Mouse (Mus musculus): ENCODE data around the gene Nol4l.
"Not testable (repeated sequence)": the region's sequence is repeated elsewhere in the genome, so short reads cannot be mapped to it uniquely, and the experiment has no call there.

Nol4l gene

DNA sequence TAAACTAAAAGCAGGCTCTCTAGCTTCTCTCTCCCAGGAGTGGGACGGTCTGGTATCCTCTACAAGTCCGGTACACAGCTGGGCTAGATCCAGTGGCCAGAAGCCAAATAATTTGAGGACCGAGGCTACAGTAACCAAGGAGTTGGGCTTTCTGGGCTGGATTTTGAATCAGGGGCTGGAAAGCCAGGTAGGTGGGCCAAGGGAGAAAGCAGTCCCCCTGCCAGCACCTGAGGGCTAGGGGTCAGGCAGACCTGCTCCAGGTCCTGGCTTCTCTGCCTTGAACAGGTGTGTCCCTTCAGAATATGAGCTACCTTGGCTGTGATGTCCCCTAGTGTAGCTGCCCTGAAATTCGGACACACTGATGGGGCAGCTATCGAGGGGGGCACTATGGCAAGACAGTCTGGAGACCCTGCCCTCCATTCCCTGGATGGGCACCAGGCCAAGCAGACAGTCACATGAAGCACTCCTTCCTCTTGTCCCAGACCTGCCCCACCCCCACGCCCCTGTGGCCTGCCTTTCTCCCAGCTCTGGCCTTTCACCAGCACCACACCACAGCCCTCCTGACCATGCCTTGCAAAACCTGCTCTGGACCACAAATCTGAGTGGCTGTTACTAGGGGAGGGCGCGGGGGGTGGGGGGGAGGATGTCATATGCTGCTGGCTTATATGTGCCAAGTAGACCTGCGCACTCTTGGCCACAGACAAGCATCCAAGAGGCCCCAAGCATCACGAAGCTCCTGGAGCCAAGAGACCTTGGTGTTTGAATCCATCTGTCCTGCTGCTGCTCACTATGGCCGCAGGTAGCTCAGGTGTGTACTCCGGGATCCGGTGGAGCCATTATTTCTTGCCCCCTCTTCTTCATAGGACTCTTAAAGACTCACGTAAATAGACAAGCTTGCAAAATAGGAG lies 17.1 kb downstream of the Nol4l start:
- no peak for DNase-seq (ENCODE audit: low read depth, low spot score)

DNA sequence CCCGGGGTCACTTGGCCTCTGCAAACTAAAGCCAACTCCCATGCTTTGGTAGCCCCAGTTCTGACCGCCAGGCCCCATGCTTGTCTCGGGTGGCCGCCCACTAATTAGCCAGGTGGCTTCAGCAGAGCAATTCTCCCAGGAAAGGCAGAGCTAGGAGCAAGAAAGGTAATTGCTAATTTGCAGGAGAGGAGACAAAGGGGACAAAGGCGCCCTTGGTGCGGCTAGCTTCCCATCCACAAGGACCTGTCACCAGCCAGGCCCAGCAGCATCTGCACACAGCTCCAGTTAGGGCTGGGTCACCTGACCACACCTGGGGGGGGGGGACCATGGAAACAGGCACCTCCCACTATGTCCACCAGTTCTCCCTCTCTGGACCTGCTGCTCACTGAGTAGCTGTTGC lies 18.2 kb downstream of the Nol4l start:
- DNase-seq (ENCODE audit: low read depth, low spot score): no peak

DNA sequence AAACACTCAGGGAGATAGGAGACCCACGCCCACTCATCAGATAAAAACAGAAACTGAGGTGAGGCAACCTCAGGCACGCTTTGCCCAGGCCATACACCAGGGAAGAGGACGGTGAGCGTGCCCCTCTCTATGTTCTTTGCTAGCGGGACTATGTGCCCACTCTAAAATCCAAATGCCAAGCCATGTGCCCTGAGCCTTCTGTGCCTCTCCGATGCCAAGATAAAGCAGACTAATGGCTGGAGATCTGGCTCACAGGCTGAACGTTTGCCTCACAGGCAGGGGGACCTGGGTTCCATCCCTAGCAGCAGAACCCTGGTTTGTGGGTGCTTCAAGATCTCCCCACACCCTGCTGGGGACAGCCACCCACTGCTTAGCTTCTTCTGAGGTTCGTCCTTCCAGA lies 19.6 kb downstream of the Nol4l start:
- no peak for DNase-seq (ENCODE audit: low read depth, low spot score)

DNA sequence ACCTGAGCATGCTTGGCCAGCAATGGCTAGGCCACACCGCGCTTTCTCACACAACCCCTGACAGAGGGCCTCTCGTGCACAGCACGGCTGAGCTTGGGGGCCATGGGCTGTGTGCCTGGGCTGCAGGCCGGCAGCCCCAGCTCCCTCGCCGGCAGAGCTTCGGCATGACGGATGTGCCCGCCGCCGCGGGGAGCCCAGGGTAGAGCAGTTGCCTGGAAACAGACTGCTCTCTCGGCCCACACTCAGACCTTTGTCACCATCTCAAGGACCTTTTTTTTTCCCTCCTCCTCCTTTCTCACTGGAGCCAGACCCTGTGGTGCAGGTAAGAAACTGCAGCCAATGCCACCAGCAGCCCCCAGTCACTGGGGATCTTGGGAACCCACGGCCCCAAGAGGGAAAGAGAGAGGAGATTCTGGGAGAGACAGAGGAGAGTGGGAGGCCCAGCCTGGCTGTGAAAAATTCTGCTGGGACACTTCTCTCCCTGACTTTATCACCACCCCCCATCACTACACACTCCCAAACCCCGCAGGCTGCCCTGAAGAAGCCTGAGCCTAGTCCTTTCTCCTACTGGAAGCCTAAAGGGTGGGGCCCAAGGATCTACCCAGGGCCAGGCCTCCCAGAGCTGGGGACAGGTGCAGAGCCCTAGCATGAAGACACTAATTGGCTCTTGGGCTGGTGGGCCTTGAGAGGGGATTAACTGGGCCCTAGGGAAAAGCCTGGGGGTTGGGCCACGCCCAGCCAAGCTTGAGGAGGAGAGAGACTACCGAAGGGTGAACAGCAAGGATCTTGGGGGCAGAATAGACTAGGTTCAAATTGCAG lies 20.4 kb downstream of the Nol4l start:
- DNase-seq (ENCODE audit: low read depth, low spot score): peak; percentile 46

DNA sequence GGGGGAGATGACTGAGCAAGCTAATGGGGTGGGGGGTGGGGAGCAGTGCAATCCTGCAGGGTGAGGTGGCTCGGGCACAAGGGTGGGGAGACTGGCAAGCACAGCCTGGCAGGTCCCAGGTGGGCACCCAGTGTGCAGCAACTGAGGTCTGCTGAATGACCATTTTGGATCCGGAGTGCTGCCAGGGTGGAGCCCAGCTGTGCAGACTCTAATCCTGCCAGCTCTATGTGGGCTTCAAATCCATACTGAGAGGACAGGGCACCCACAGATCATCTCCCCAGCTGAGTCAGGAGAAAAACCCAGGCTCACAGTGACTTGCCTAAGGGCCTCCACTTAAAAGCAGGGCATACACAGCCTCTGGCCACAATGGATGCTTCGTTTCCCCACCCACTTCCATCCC lies 21.4 kb downstream of the Nol4l start:
- DNase-seq (ENCODE audit: low read depth, low spot score): no peak

DNA sequence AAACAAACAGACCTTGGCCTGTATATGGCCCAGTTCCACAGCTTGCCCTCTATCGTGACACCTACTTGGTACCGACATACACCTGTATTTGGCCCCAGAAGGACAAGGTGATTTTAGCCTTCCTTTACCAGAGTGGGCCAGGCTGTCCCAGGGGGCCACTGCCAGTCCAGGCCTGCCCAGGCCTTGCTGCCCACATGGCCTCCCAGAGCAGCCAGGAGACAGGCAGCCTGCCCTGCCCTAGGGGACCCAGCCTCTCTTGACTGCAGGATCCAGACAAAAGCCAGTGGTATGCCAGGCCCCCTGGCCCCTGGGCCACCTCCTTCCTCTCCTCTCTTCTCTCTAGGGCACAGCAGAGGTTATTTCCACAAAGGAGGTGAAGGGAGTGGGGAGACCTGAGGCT lies 21.8 kb downstream of the Nol4l start:
- no peak for DNase-seq (ENCODE audit: low read depth, low spot score)

DNA sequence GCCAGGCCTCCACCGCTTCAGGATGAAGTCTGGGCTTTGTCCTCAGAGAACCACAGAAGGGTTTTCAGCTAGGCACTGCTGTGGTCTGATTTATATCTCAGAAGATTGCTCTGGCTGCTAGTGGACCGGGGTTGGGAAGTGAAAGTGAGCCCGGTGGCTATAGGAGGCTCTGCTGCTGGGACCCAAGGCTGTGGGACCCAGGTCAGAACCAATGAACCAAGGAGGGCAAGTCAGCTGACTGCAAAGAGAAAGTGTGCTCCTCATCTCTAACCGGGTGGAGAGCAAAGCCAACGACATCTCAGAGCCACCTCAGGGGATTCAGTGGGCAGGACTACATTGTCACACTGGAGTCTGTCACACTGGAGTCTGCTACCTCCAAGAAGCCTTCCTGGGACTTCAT lies 23.4 kb downstream of the Nol4l start:
- DNase-seq (ENCODE audit: low read depth, low spot score): no peak

DNA sequence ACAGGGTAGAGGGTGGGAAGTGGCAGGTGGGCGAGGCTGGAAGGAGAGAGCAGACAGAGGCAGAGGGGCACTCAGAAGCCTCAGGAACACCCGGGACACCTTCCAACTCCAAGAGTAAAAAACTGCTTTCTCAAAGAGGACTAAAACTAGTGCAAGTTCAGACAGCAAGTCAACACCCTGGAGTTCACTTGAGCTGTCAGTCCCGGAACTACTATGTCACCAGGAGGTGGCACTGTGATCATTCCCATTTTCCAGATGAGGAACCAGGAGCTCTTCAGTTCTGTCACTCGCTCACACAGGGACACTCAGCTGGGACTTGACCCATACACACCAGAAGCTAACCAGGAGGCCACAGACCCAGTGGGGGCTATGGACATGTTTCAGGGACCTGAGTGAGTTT lies 30.6 kb downstream of the Nol4l start:
- DNase-seq (ENCODE audit: low read depth, low spot score): no peak

DNA sequence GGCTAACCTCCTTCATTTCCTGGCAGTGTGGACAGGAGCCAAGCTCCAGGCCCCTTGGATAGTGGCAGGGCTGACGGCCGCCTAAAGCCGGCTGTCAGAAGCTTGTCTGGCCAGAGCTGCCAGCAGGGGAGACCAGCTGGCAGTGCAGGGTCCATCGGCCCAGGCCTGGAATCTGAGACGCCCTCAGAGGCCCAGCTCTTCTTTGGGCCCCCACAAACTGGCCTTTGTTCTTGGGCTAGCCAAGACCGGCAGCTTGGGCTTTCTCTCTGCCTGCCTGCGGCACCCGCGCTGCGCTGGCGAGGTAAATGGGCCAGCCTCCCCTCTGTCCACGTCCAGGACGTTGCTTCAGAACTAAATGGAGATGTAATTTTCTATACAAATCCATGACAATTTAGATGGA lies 32.9 kb downstream of the Nol4l start:
- DNase-seq (ENCODE audit: low read depth, low spot score): no peak

DNA sequence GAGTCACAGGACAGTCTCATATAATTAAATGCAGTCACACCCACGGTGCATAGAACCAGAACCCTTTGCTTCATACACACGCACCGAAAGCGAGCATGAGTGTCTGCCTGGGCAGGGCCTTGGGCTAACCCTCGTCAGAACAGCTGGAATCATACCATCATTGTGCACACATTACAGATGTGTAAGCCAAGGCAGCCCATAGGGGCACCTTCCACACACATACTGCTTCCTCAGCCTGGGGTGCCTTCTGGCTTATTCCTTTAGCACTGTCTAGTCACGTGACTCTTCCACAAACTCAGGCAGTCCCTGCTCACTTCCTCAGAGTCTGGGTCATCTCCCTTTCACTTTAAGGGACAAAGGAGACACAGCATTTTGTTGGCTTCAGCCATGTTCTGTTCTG lies 33.5 kb downstream of the Nol4l start:
- DNase-seq (ENCODE audit: low read depth, low spot score): no peak

DNA sequence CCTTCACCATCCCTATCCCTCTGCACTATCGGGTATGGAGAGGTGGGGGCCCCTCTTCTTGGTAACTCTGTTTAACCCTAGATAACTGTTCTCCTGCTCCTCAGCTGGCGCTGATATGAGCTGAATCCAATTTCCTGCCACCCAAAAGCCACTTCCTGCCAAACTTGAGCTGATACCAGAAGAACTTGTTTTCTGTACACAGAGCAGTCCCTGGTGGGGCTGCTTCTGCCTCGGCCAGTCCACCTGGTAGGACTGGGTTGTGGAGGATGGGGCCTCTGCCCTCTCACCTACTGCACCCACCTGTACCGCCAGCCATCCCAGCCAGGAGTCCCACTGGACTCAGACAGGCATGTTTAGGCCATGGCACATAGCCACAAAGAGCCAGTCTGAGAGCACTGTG lies 34.0 kb downstream of the Nol4l start:
- peak; percentile 59 for DNase-seq (ENCODE audit: low read depth, low spot score)

DNA sequence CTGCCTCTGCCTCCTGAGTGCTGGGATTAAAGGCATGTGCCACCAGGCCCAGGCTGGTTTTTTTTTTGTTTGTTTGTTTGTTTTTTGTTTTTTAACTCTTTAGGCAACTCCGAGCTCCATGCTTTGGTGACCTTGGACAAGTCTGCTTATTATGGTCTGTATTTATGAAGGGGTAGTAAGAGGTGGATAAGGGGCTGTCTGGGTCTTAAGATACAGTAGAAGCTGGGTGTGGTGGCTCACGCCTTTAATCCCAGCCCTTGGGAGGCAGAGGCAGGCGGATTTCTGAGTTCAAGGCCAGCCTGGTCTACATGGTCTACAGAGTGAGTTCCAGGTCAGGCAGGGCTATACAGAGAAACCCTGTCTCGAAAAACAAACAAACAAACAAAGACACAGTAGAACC lies 34.4 kb downstream of the Nol4l start:
- not testable (repeated sequence) for DNase-seq (ENCODE audit: low read depth, low spot score)

DNA sequence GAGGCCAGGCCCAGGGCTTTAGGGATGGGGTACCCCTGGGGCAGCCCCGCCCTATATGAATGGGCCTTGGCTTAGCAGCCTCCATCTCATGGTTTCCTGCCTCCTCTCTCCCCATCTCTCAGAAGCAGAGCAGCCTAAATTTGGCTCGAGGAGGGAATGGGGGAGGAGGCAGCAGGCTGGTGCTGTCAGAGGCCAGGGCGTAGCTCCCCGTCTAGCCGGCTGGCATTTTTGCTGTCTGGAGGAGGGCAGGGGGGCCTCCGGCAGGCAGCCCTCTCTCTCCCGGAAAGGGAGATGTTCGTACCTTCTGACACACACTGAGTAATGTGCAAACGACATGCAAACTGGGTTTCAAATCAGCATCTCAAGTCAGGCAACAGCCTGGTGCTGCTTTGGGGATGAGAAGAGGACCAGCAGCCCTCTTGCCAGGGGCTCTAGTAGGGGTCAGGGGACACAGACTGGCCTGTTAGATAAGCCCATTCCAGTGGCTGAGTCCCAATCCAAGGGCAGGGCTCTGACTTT lies 35.4 kb downstream of the Nol4l start:
- peak; percentile 68 for DNase-seq (ENCODE audit: low read depth, low spot score)

DNA sequence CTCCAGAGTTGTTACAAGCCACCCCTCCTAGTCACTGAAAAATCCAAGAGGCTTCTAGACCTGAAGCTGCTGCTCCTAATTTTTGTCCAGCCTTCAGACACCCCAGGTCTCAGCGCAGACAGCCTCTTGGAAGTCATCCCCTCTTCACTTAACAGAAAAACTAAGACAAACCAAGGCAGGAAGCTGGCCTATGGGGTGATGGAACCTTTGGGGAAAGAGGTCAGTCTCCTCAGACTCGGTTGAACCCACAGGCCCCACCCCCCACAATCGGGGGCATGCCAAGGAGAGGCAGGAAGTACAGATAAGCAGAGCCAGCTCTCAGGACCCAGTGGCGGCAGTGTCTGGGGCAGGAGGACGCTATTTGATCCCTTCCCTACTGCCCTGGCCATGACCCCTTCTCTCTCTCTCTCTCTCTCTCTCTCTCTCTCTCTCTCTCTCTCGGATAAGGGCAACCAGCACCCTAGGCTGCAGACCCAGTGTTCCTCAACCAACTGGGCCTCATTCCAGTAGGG lies 35.9 kb downstream of the Nol4l start:
- peak; percentile 55 for DNase-seq (ENCODE audit: low read depth, low spot score)

DNA sequence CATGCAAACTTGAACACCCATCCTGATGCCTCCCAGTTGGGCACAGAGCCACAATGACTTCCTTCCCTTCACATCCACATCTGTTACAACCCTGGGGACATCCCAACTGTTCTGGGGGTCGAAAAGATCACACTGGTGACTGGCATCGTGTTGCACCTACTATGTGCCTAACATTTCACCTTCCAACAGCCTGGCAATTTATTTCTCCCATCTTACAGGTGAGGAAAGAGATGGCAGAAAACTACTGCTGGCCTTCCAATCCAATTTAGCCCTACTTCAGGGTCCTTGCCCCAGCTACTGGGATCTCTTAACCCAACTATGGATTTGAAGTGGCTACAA lies 36.4 kb downstream of the Nol4l start:
- no peak for DNase-seq (ENCODE audit: low read depth, low spot score)

DNA sequence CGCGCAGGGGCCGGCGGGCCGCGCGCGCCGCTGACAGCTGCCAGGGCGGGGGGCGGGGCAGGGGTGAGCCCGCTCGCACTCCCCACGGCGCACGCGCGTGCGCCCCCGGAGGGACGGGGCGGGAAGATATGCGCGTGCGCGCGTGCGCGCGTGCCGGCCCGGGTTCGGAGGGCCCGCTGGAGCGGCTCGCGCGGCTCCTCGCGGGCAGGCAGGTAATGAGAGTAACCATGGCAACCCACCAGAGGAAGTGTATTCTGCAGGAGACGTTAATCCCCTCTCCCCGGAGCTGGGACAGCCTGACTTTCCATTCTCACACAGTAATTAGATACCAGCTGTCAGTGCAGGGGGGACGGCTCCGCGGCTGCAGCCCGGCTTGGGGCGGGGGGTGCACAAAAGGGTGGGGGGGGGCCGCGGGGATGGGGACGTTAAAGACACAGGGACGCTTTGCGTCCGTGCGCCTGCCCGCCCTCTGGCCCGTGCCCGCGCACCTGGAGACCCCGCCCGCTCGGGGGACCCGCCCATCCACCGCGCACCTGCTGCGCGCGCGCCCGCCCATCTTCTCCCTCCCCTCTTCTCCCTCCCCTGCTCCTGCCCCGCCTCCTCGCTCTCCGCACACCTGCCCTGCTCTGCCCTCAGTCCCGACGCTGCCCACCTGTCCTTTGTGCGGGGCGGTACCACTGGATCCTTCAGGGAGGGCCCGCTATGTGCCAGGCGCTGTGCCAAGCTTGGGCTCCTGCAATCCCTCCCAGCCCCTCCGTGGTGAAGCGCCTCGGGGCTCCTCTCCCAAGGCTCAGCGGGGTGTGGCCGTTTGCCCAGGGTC lies 37.0 kb downstream of the Nol4l start, which contains the start of gene 4930404H24Rik:
Gene 4930404H24Rik, plus strand, starts transcription at position 218 of the 820 bp plus-strand sequence.
- peak; percentile 86 for DNase-seq (ENCODE audit: low read depth, low spot score)

DNA sequence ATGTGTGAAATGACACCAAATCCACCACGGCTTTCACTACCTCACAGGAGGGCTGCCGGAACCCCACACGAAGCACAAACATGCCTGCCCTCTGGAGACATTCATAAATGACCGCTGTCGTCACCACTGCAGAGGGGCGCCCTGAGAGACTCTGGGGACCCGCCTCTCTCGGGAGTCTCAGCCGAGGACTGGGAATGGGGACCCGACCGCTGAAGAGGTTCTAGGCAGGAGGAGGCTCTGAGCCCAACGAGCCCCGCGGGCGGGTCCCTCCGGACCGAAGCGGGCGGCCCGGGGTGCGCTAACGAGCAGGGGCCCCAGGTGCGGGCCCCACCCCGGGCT lies 37.6 kb downstream of the Nol4l start:
- DNase-seq (ENCODE audit: low read depth, low spot score): no peak

DNA sequence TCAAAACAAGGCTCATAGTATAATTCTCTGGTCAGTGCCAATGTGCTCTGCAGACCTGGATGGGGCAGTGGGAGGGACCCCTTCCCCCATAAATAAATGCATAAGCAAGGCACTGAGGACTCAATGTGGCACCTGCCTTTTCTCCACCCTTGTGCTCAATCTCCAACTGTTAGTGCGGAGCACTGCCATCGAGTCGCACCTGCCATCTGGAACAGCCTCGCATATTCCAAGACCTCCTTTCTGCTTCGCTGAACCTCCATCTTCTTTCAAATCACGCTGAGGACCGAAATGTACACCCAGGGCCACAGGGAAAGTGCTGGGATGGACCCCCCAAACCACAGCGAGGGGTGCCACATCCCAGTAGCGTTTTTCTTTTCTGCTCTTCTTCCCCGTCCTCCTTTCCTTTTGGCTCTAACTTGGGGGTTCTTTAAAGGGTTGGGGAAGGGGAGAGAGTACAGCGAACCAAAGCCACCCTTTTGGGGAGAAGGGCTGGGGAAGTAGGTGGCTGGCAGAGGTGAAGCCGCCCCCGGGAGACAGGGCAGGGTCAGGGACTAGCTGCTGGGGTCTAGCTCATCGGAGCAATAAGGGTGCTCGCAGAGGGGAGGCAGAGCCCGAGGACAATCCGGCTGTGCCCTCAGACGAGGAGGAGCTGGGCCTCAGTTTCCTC lies 38.1 kb downstream of the Nol4l start:
- no peak for DNase-seq (ENCODE audit: low read depth, low spot score)

DNA sequence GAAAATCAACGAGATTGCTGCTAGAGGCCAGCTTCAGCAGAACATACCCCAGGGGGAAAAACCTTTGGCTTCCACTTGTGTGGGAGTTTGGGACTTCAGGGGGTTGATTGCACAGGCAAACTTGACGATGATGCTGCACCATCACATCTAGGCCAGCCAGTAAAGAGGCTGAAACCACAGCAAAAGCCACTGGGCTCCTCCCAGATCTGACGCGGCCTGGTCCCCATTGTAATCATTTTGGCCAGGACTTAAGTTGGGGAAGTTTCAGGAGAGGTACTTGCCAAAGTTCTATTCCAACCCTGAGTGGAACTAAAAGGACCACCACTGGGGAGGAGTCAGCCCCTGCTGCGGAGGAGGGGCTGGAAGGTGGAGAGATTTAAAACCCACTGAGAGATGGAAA lies 38.8 kb downstream of the Nol4l start:
- no peak for DNase-seq (ENCODE audit: low read depth, low spot score)

DNA sequence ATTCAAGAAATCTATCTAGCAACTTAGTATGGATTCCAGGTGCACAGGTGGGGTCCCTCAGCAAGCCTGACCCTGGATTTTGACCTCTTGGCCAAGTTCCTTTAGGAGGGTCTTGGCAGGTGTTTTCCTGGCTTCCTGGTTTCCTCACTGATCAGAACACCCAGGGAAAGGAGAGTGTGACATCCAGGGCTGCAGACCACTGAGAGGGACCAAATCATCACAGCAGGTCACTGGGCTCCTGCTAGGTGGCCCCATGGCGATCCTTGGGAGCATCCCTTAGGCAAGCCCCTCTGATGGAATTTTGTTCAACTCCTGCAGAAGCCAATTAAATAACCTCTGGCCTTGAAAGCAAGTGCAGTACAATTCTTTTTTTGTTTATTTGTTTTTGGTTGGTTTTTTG lies 39.7 kb downstream of the Nol4l start:
- DNase-seq (ENCODE audit: low read depth, low spot score): no peak

DNA sequence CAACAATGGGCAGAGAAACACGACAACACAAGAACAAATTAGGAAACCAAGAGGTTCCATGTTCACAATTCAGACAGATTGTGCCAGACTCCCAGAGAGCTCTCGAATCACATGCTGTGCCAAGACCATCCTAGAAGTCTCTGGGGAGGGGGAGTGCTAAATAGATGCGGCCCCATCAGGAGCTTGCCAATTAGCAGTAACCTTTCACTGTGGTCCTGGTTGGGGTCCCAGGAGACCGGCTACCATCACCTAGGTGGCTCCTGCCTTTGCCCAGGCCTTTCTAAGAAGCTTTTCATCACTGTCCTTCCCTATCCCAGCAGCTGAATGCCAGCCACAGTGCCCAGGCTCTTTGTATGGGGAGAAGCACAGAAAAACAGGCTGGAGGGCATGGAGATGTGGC lies 45.7 kb downstream of the Nol4l start:
- DNase-seq (ENCODE audit: low read depth, low spot score): no peak

Measured in CD4-positive, CD25-positive, alpha-beta regulatory T cell, adult 2 months (primary cell).